Mouse (Mus musculus): ENCODE data around the gene Mcrs1.

DNA sequence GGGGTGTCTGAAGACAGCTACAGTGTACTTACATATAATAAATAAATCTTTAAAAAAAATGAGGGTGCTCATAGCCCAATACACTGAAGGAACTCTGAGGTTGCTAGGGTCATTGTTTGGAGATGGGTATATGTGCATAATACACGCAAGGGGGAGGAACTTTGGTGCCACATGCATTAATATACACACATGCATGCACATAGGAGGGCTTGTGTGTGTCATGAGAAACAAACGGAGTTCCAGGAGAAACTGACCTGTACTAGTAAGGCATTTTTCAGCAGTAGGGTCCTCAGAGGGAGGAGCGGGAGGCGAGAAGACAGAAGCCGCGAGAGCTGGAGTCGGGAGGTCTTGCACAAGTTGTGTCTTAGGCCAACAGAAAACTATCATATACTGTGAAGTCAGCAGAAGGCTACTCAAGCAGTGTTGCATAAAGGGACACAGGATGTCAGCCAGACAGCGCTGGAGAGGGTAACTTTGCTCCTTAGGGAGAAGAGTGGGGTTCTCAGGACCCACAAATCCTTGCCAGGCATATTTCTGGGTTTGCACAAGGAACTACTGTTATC, 7.5 kb upstream of the Mcrs1 start:
- TF ChIP-seq CTCF (IDR thresholded peaks at IDR 0.05; ENCODE audit: control insufficient read depth, insufficient read depth, insufficient replicate concordance, low read depth, low read length) (no peak), POLR2A (IDR thresholded peaks at IDR 0.05; ENCODE audit: control insufficient read depth, low read depth, low read length) (no peak)
